Mouse (Mus musculus) neural tube, embryonic 13.5 days (tissue): ENCODE measurements around the gene Rab3gap1. TPM values are rescaled to one million over a fixed set of nuclear protein-coding genes. Genes with fewer than 3 reads are reported as not detected.
A peak's percentile ranks its signal among the peaks of the same experiment; 100 is the strongest.
"Not testable (repeated sequence)": the region's sequence is repeated elsewhere in the genome, so short reads cannot be mapped to it uniquely, and the experiment has no call there.

Experiments
- ATAC-seq: fragments of 200-750 bp; cut with Nextera tagmentation; 2 replicates; pipeline ENCODE4 v1.8.0; 2017; ENCODE audit warnings: low read depth, mild to moderate bottlenecking, moderate TSS enrichment, moderate library complexity
- H3K27ac ChIP-seq: fragments of 300-500 bp; sonication (generic); replicated peaks from 2 replicates; pipeline ENCODE4 v1.5.1; 2015; ENCODE audit warnings: moderate library complexity, mild to moderate bottlenecking, inconsistent platforms
- H3K27me3 ChIP-seq: fragments of 300-500 bp; sonication (generic); 2 replicates; pipeline ENCODE4 v1.6.1; 2015; ENCODE audit warnings: mild to moderate bottlenecking, inconsistent platforms
- H3K36me3 ChIP-seq: fragments of 300-500 bp; sonication (generic); 2 replicates; pipeline ENCODE4 v1.6.1; 2015; ENCODE audit warnings: mild to moderate bottlenecking, inconsistent platforms
- H3K4me1 ChIP-seq: fragments of 300-500 bp; sonication (generic); replicated peaks from 2 replicates; pipeline ENCODE4 v1.6.1; 2015; ENCODE audit warnings: inconsistent platforms
- H3K4me2 ChIP-seq: fragments of 300-500 bp; sonication (generic); 2 replicates; pipeline ENCODE4 v1.6.1; 2015; ENCODE audit warnings: inconsistent platforms, mild to moderate bottlenecking, moderate library complexity
- H3K4me3 ChIP-seq: fragments of 300-500 bp; sonication (generic); 2 replicates; pipeline ENCODE4 v1.5.1; 2015; ENCODE audit warnings: mild to moderate bottlenecking, inconsistent platforms
- H3K9ac ChIP-seq: fragments of 300-500 bp; sonication (generic); 2 replicates; pipeline ENCODE4 v1.6.1; 2015; ENCODE audit warnings: moderate library complexity, mild to moderate bottlenecking, inconsistent platforms
- H3K9me3 ChIP-seq: fragments of 300-500 bp; sonication (generic); 2 replicates; pipeline ENCODE4 v1.6.1; 2016; ENCODE audit warnings: inconsistent platforms
- WGBS: fragments of 180-500 bp; shearing (Covaris S2); methylation state at CpG from one replicate; pipeline ENCODE4 v1.1.7; 2015; 5-methylcytosine and 5-hydroxymethylcytosine counted together
- polyA plus RNA-seq: library from polyadenylated mRNA; unstranded; fragments of >200 nt; fragmentation: Nextera tagmentation; extraction: Ambion mirVana; gene quantifications from 2 replicates; pipeline ENCODE4 v1.2.1, GENCODE M21; 2015

Gene Rab3gap1
- polyA plus RNA-seq, 1 experiment from 2014 or later: 19.3 TPM

DNA sequence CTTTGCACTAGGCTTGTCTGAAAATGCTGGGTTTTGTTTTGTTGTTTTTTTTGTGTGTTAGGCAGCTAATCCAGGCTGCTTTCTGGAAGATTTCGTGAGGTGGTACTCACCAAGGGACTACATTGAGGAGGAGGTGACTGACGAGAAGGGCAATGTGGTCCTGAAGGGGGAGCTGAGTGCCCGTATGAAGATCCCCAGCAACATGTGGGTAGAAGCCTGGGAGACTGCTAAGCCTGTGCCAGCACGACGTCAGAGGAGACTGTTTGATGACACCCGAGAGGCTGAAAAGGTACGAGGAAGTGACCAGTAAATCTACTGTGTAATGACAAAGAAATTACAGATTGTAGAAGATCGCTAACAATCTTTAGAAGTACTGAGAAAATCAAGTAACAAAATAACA, 68.7 kb downstream of the Rab3gap1 start:
- Histone ChIP-seq H3K9me3 (no peaks in the 10 kb centered on the region), H3K4me2 (no peak overlapping the region), H3K4me3 (no peak overlapping the region), H3K27ac (no peak overlapping the region), H3K4me1 (no peaks in the 10 kb centered on the region), H3K9ac (no peak overlapping the region), H3K27me3 (no peaks in the 10 kb centered on the region), H3K36me3 (peaks cover 84% of the 10 kb centered on the region)
- 72% methylated on average over 8 of the region's 8 CpGs for WGBS
- ATAC-seq: no peak

- no peak overlapping the region for H3K27ac ChIP-seq
- H3K9ac ChIP-seq: no peak overlapping the region
- H3K9me3 ChIP-seq: no peaks in the 10 kb centered on the region
- whole genome bisulfite sequencing: 96% methylated on average over 10 of the region's 10 CpGs
- H3K4me3 ChIP-seq: no peak overlapping the region
- no peaks in the 10 kb centered on the region for H3K27me3 ChIP-seq
- no peak overlapping the region for H3K4me2 ChIP-seq
- H3K4me1 ChIP-seq: no peaks in the 10 kb centered on the region
- ATAC-seq: no peak
- peaks cover 75% of the 10 kb centered on the region for H3K36me3 ChIP-seq
These were observed 73.7 kb downstream of the Rab3gap1 start for GRCm38 (mm10) chr1:127942231-127942630.

GRCm38 (mm10) chr1:127943516-127943915, 74.9 kb downstream of the Rab3gap1 start:
- Histone ChIP-seq H3K36me3 (peaks cover 63% of the 10 kb centered on the region), H3K4me2 (no peak overlapping the region), H3K27ac (no peak overlapping the region), H3K4me1 (no peaks in the 10 kb centered on the region), H3K9ac (no peak overlapping the region), H3K4me3 (no peak overlapping the region), H3K9me3 (peaks cover 5% of the 10 kb centered on the region; the same call in 1 of the 2 replicates), H3K27me3 (no peaks in the 10 kb centered on the region)
- 86% methylated on average over 6 of the region's 6 CpGs for WGBS
- ATAC-seq: no peak

- WGBS: 83% methylated on average over 3 of the region's 3 CpGs
- no peak for ATAC-seq
- H3K27ac ChIP-seq: no peak overlapping the region
These were observed 77.4 kb downstream of the Rab3gap1 start for GRCm38 (mm10) chr1:127945696-127946575.

DNA sequence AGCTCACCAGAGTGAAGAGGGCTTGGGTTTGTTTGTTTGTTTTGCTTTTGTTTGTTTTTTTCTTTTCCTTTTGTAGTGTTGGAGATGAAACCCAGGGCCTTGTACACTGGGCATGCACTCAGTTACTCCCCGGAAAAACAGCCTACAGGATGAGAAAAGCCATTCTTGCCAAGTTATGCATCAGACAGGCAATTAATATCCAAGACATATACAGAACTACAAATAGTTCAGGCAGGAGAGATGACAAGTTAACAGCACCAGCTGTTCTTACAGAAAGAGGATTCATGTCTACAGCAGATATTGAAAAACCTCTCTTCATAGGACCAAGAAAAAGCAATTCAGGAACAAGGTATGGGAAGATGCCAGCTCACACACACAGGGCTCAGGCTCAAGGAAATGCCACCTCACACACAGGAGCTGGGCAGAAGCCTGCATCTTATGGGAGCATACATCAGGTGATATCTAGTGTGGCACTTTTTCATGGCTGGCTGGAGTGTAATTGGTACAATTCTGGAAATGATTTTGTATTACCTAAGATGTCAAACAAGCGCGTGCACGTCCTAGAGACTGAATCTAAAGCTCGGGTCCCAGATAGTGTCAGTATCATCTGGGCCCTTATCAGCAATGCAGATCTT, 78.2 kb downstream of the Rab3gap1 start:
- peaks cover 5% of the 10 kb centered on the region; the same call in 1 of the 2 replicates for H3K9me3 ChIP-seq
- no peak overlapping the region for H3K4me2 ChIP-seq
- WGBS: 94% methylated on average over 5 of the region's 5 CpGs
- no peak overlapping the region for H3K9ac ChIP-seq
- H3K27me3 ChIP-seq: no peaks in the 10 kb centered on the region
- H3K4me1 ChIP-seq: no peaks in the 10 kb centered on the region
- H3K4me3 ChIP-seq: no peak overlapping the region
- no peak for ATAC-seq
- peaks cover 30% of the 10 kb centered on the region for H3K36me3 ChIP-seq
- H3K27ac ChIP-seq: no peak overlapping the region

More at GRCm38 (mm10) chr1:127945696-127946575, 77.4 kb downstream of the Rab3gap1 start:
- Histone ChIP-seq H3K9me3 (peaks cover 5% of the 10 kb centered on the region; the same call in 1 of the 2 replicates), H3K9ac (no peak overlapping the region), H3K4me2 (no peak overlapping the region), H3K4me1 (no peaks in the 10 kb centered on the region), H3K36me3 (peaks cover 38% of the 10 kb centered on the region), H3K4me3 (no peak overlapping the region), H3K27me3 (no peaks in the 10 kb centered on the region)

DNA sequence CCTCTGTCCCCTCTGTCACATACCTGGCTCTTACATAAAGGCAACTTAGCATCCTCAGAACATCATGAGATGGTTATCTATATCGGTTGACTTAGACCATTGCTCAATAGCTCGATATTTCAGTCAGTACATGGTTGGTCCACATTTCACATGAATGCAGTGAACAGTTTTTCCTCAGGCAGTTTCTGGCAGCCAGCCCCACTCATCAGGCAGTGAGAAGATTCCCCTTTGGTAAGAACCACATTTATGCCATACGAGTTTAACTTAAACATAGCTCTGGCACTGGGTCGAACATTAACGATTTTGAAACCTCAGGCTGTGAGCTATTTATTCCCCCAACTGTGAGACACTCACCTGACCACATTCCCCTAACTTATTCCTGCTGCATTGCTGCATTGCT, 80.2 kb downstream of the Rab3gap1 start:
- H3K4me2 ChIP-seq: no peak overlapping the region
- H3K9ac ChIP-seq: no peak overlapping the region
- peaks cover 11% of the 10 kb centered on the region for H3K36me3 ChIP-seq
- no peak overlapping the region for H3K4me3 ChIP-seq
- H3K4me1 ChIP-seq: no peaks in the 10 kb centered on the region
- 96% methylated on average over 5 of the region's 5 CpGs for WGBS
- H3K27ac ChIP-seq: no peak overlapping the region
- no peaks in the 10 kb centered on the region for H3K27me3 ChIP-seq
- ATAC-seq: no peak
- H3K9me3 ChIP-seq: peaks cover 5% of the 10 kb centered on the region; the same call in 1 of the 2 replicates

DNA sequence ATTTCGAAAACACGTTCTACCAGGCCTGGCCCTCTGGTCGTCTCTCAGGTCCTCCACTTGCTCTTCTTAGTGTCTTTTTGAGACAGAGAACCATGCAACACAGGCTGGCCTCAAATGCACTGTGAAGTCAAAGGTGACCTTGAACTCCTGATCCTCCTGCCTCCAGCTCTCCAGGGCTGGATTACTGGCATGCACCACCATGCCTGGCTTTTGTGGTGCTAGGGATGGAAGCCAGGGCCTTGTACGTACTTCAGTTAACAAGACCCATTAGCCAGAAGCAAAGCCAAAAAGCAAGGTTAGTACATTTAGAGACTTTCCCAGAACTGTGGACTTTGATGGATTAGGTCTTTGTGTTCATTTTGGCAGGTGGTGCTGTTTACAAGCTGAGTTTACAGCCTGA, 83.7 kb downstream of the Rab3gap1 start:
- no peaks in the 10 kb centered on the region for H3K4me1 ChIP-seq
- no peaks in the 10 kb centered on the region for H3K27me3 ChIP-seq
- no peak overlapping the region for H3K9ac ChIP-seq
- no peak overlapping the region for H3K27ac ChIP-seq
- no peaks in the 10 kb centered on the region for H3K36me3 ChIP-seq
- ATAC-seq: no peak
- no peak overlapping the region for H3K4me2 ChIP-seq
- H3K4me3 ChIP-seq: no peak overlapping the region
- H3K9me3 ChIP-seq: peaks cover 5% of the 10 kb centered on the region; the same call in 1 of the 2 replicates
- 83% methylated on average over 4 of the region's 4 CpGs for WGBS

DNA sequence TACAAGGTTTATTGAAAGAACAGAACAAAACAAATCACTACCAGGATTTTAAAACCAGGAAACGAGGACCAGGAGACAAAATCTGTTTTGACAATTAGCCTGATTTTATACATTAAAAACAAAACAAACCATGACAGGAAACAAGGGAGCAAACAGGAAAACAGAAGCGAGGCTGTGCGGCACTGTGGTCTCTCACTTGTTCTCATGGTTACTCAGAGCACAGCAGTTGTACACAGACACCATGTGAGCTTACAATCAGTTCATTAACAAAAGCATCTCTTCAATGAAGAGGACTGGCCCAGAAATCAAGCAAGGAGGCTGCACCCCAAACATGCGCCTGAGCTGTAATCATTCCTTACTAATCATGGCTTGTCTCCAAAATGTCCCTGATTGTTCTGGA, 85.6 kb downstream of the Rab3gap1 start:
- H3K36me3 ChIP-seq, H3K27ac ChIP-seq, H3K4me2 ChIP-seq, H3K9ac ChIP-seq, H3K27me3 ChIP-seq, H3K4me1 ChIP-seq, H3K4me3 ChIP-seq, ATAC-seq, H3K9me3 ChIP-seq: not testable (repeated sequence)
- 86% methylated on average over 4 of the region's 4 CpGs for WGBS

DNA sequence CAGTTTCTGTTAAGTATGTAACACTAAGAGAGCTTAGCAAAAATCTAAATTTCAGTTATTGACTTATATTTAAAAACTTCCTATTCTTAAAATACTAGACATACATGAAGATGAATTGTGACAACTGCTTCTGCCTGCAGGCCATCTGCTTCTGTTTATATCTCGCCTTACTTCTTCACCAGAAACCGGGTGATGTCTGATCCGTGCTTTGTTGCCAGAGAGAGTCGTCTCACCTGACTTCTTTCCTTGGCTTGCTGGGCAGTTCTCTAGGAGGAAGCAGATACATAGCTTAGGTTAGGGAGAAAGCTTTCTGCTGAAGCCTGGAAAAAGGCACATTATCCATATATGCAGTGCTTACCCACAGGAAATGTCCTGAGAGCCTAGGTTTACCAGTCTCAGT, 86.2 kb downstream of the Rab3gap1 start:
- 84% methylated on average over 4 of the region's 4 CpGs for WGBS
- no peaks in the 10 kb centered on the region for H3K9me3 ChIP-seq
- ATAC-seq: no peak

DNA sequence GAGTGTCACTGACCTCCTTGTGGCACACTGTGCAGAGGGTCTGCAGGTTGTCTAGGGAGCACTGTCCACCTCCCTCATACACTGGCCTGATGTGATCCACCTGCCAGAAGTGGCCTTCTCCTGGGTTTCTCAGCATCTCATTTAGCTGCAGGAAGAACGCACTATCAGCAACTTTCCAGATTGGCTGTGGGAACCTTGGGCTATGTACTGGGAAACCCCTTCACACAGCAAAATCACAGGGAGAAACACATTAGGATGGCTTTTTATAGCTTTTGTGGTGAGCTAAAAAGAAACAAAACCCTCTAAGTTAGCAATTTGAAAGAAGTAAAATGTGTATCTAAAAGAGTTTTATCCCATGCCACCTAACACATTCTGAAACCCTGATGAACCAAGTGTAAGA, 88.0 kb downstream of the Rab3gap1 start:
- H3K9me3 ChIP-seq: no peaks in the 10 kb centered on the region
- H3K4me1 ChIP-seq: 0 out of 2 replicates have a peak, but pooled peaks cover 11% of the 10 kb centered on the region
- H3K4me3 ChIP-seq: no peak overlapping the region
- no peaks in the 10 kb centered on the region for H3K36me3 ChIP-seq
- H3K27ac ChIP-seq: no peak overlapping the region
- no peak for ATAC-seq
- H3K9ac ChIP-seq: no peak overlapping the region
- H3K27me3 ChIP-seq: no peaks in the 10 kb centered on the region
- WGBS: 100% methylated on average over 1 of the region's 1 CpGs
- no peak overlapping the region for H3K4me2 ChIP-seq

More for the DNA sequence above, 86.2 kb downstream of the Rab3gap1 start:
- Histone ChIP-seq H3K9ac (no peak overlapping the region), H3K27me3 (no peaks in the 10 kb centered on the region), H3K4me3 (no peak overlapping the region), H3K27ac (no peak overlapping the region), H3K36me3 (no peaks in the 10 kb centered on the region), H3K4me2 (no peak overlapping the region), H3K4me1 (0 out of 2 replicates have a peak, but pooled peaks cover 11% of the 10 kb centered on the region)

- 0 out of 2 replicates have a peak, but pooled peaks cover 11% of the 10 kb centered on the region for H3K4me1 ChIP-seq
- H3K36me3 ChIP-seq: no peaks in the 10 kb centered on the region
- no peaks in the 10 kb centered on the region for H3K9me3 ChIP-seq
- peak; percentile 53; the same call in 1 of the 2 replicates for ATAC-seq
- H3K27me3 ChIP-seq: no peaks in the 10 kb centered on the region
- WGBS: 58% methylated on average over 5 of the region's 5 CpGs
- peak overlapping the region; percentile 42; the same call in 1 of the 2 replicates for H3K27ac ChIP-seq
- no peak overlapping the region for H3K4me3 ChIP-seq
- H3K4me2 ChIP-seq: no peak overlapping the region
- no peak overlapping the region for H3K9ac ChIP-seq
These were observed 90.2 kb downstream of the Rab3gap1 start for GRCm38 (mm10) chr1:127958801-127959200.

- no peak overlapping the region for H3K9ac ChIP-seq
- 41% methylated on average over 7 of the region's 7 CpGs for WGBS
- H3K4me3 ChIP-seq: no peak overlapping the region
- peak overlapping the region; percentile 42; the same call in 1 of the 2 replicates for H3K27ac ChIP-seq
- H3K9me3 ChIP-seq: no peaks in the 10 kb centered on the region
- no peak overlapping the region for H3K4me2 ChIP-seq
- H3K36me3 ChIP-seq: no peaks in the 10 kb centered on the region
- no peak for ATAC-seq
- H3K4me1 ChIP-seq: 0 out of 2 replicates have a peak, but pooled peaks cover 11% of the 10 kb centered on the region
- H3K27me3 ChIP-seq: no peaks in the 10 kb centered on the region
These were observed 90.7 kb downstream of the Rab3gap1 start for GRCm38 (mm10) chr1:127959312-127959718.
